5 mouse cellular contexts compared by ENCODE assay signal in genomic region chr7:116387389-116387788, GRCm38 (mm10). TPM values are rescaled to one million over a fixed set of nuclear protein-coding genes. Genes with fewer than 3 reads are reported as not detected.
A peak's percentile ranks its signal among the peaks of the same experiment; 100 is the strongest.
DNase-seq lines count a peak whose midpoint lies in the region; ATAC-seq and TF ChIP-seq lines count a peak whose summit lies in the region.
"Not testable (repeated sequence)": the region's sequence is repeated elsewhere in the genome, so short reads cannot be mapped to it uniquely, and the experiment has no call there.

No protein-coding gene starts in this region.

- not testable (repeated sequence) for H3K9ac ChIP-seq in ES-E14 (ENCODE audit: insufficient read depth, low read depth, low read length, poor library complexity, severe bottlenecking)

- H3K27ac ChIP-seq in ES-E14 (ENCODE audit: insufficient read depth, low read depth, low read length, poor library complexity, severe bottlenecking): peak overlapping the region; percentile 6; the same call in 1 of the 2 replicates

- not testable (repeated sequence) for H3K36me3 ChIP-seq in ES-E14 (ENCODE audit: control insufficient read depth, insufficient read depth, low read length, poor library complexity, severe bottlenecking)

- H3K4me1 ChIP-seq in ES-E14 (ENCODE audit: control insufficient read depth in 2 of 2, insufficient read depth in 2 of 2, low read length in 2 of 2, poor library complexity in 1 of 2): not testable (repeated sequence)

- H3K4me3 ChIP-seq in ES-E14 (ENCODE audit: insufficient read depth in 1 of 2, low read depth in 1 of 2, low read length in 2 of 2, poor library complexity in 1 of 2, severe bottlenecking in 1 of 2): not testable (repeated sequence)

- in situ Hi-C loops in ES-E14 (cut with MboI; ENCODE audit: low sequenced_read_pairs in 2 of 2, unreplicated experiment in 2 of 2): not testable (repeated sequence)

- peak; percentile 39 for ATAC-seq in CD4-positive, CD25-positive, alpha-beta regulatory T cell, adult 4 months

- DNase-seq in ES-CJ7 (ENCODE audit: low read depth, low spot score) (peak; percentile 72), ES-E14 (ENCODE audit: low read depth, low spot score) (peak; percentile 8), R1 (ENCODE audit: low read depth, low spot score) (peak; percentile 70), ZHBTc4 (ENCODE audit: low read depth, low spot score) (peak; percentile 53)

- H3K9me3 ChIP-seq in ES-E14 (ENCODE audit: control insufficient read depth, insufficient read depth, low read depth, low read length): not testable (repeated sequence)

TF ChIP-seq in ES-E14, 5 proteins besides CTCF, POLR2A, EP300 and RAD21:
- peak; percentile 70; the same call in 1 of the 2 replicates for TF ChIP-seq ZNF384 (IDR thresholded peaks at IDR 0.05; ENCODE audit: low read depth, low read length)

RNA-seq across cellular contexts. Expression of gene Rps13, which starts 53.4 kb away (rescaled TPM):
- polyA plus RNA-seq in CD4-positive, CD25-positive, alpha-beta regulatory T cell, adult 4 months (2017; shearing (Covaris generic)): 1,000 to 10,000 TPM; 1,071 to 1,073 TPM
- total RNA-seq in ES-E14 (2012; rRNA removed): 801 and 1,038 TPM in 2 replicates

RNA-seq across cellular contexts. Expression of gene Pik3c2a, which starts 55.9 kb away (rescaled TPM):
- 10 to 100 TPM; 54.9 to 91.3 TPM for polyA plus RNA-seq in CD4-positive, CD25-positive, alpha-beta regulatory T cell, adult 4 months (2017; shearing (Covaris generic))
- 22.9 and 36.4 TPM in 2 replicates for total RNA-seq in ES-E14 (2012; rRNA removed)

Comparison
In these comparisons a context has a peak if more than half of its experiments do, and no peak if none do; other contexts are left out.
1. DNase-seq: peak in every context shown above with its lines; median percentile 72 in ES-CJ7; 70 in R1; 53 in ZHBTc4; 8 in ES-E14.